Mouse (Mus musculus) forebrain, embryonic 10.5 days (tissue): ENCODE data around the gene Fastkd3. TPM values are rescaled to one million over a fixed set of nuclear protein-coding genes. Genes with fewer than 3 reads are reported as not detected.

Source experiments
- polyA plus RNA-seq: library from polyadenylated mRNA; unstranded; fragments of >200 nt; fragmentation: Nextera tagmentation; extraction: Ambion mirVana; gene quantifications from 2 replicates; pipeline ENCODE4 v1.2.1, GENCODE M21; 2016

Gene Fastkd3
- polyA plus RNA-seq, 1 experiment from 2014 or later, result 54.5 TPM

Other genes starting within 250 kb of the Fastkd3 start
- gene Mtrr, start 85 bp upstream of the Fastkd3 start, polyA plus RNA-seq, result 23.5 and 26.9 TPM in 2 replicates
- 0.65 and 0.83 TPM in 2 replicates for gene 1700001L19Rik, start 15.2 kb downstream of the Fastkd3 start, polyA plus RNA-seq